Mouse (Mus musculus): ENCODE results near the gene Ccdc36. TPM values are rescaled to one million over a fixed set of nuclear protein-coding genes. Genes with fewer than 3 reads are reported as not detected.

The Ccdc36 gene
- 1.1 and 1.4 TPM in 2 replicates for polyA plus RNA-seq (2014; fragmentation: Nextera tagmentation; extraction: Ambion mirVana)

GRCm38 (mm10) chr9:108428384-108428783 lies at the start of gene Ccdc36:
TSS of gene Ccdc36 (minus strand) at chr9:108428484.
- H3K27me3 ChIP-seq (ENCODE audit: control insufficient read depth, insufficient read depth, low read length), result no peaks in the 10 kb centered on the region
- no peak for ATAC-seq (replicated peaks; ENCODE audit: insufficient number of reproducible peaks, low FRiP score, low TSS enrichment)

GRCm38 (mm10) chr9:108474528-108474927 lies 46.2 kb upstream of the Ccdc36 start:
- no peak overlapping the region for H3K27ac ChIP-seq (ENCODE audit: low read depth, low read length)
- H3K27me3 ChIP-seq (ENCODE audit: control insufficient read depth, insufficient read depth, low read length), result no peaks in the 10 kb centered on the region
- H3K4me1 ChIP-seq (ENCODE audit: control insufficient read depth, insufficient read depth, low read length), result peaks cover 6% of the 10 kb centered on the region
- no peak overlapping the region for H3K4me2 ChIP-seq
- no peaks in the 10 kb centered on the region for H3K9me3 ChIP-seq (replicated peaks; ENCODE audit: control insufficient read depth, low read length)
- H3K9ac ChIP-seq (ENCODE audit: low read depth, low read length), result no peak overlapping the region
- 55% methylated on average over 1 of the region's 1 CpGs for WGBS (ENCODE audit: insufficient replicate concordance)
- ATAC-seq (replicated peaks; ENCODE audit: insufficient number of reproducible peaks, low FRiP score, low TSS enrichment), result no peak
- no peaks in the 10 kb centered on the region for H3K36me3 ChIP-seq (ENCODE audit: control insufficient read depth, insufficient read depth, low read length)
- no peak overlapping the region for H3K4me3 ChIP-seq (ENCODE audit: low read depth, low read length)

More at GRCm38 (mm10) chr9:108428384-108428783, at the start of gene Ccdc36:
- H3K4me1 ChIP-seq (ENCODE audit: control insufficient read depth, insufficient read depth, low read length), result no peaks in the 10 kb centered on the region
- no peak within 1 kb of the TSS for H3K4me2 ChIP-seq
- no peaks in the 10 kb centered on the region for H3K36me3 ChIP-seq (ENCODE audit: control insufficient read depth, insufficient read depth, low read length)
- H3K9ac ChIP-seq (ENCODE audit: low read depth, low read length), result no peak within 1 kb of the TSS
- no peak within 1 kb of the TSS for H3K27ac ChIP-seq (ENCODE audit: low read depth, low read length)
- H3K9me3 ChIP-seq (replicated peaks; ENCODE audit: control insufficient read depth, low read length), result no peaks in the 10 kb centered on the region
- no peak within 1 kb of the TSS for H3K4me3 ChIP-seq (ENCODE audit: low read depth, low read length)

DNA sequence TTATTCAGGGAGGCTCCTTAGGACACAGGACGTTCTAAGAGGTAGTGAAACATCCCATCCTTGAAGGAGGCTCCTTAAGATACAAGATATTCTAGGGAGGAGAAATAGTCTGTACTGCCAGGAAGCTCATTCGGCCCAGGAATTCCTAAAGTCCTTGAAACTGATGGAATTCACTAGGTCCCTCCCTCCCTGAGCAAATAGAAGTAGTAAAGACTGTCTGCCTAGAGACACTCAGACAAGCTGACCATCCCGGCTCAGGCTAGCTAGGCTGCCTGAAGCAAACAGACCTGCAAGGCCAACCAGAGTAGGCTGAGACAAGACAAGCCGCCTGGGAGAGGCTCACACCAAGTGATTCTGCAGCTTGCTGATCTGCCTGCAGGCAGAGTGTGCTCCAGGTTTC lies 41.6 kb upstream of the Ccdc36 start:
- Histone ChIP-seq H3K4me1 (ENCODE audit: control insufficient read depth, insufficient read depth, low read length) (no peaks in the 10 kb centered on the region), H3K9ac (ENCODE audit: low read depth, low read length) (no peak overlapping the region), H3K4me3 (ENCODE audit: low read depth, low read length) (no peak overlapping the region), H3K9me3 (replicated peaks; ENCODE audit: control insufficient read depth, low read length) (0 out of 2 replicates have a peak, but pooled peaks cover 3% of the 10 kb centered on the region), H3K36me3 (ENCODE audit: control insufficient read depth, insufficient read depth, low read length) (peaks cover 15% of the 10 kb centered on the region), H3K27ac (ENCODE audit: low read depth, low read length) (no peak overlapping the region), H3K27me3 (ENCODE audit: control insufficient read depth, insufficient read depth, low read length) (no peaks in the 10 kb centered on the region), H3K4me2 (no peak overlapping the region)
- 61% methylated on average over 4 of the region's 4 CpGs for WGBS (ENCODE audit: insufficient replicate concordance)
- ATAC-seq (replicated peaks; ENCODE audit: insufficient number of reproducible peaks, low FRiP score, low TSS enrichment), result no peak

DNA sequence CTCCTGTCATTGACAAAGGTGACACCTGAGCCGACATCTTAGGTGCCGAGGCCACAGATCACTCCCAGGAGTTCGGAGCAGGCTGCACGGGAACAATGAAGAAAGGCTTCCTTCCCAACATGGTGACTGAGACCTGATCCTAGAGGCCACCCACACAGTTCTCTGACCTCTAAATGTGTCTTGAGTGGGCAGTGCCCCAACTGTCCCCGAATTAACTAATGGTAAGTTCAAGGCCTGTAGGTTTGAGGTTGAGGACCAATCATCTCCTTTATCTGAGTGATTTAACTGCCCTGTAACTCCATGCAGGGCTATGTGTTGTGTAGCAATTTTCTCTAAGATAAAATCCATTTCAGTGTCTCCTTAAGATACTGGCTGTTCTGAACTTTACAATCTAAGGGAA lies 41.1 kb upstream of the Ccdc36 start:
- Histone ChIP-seq H3K27me3 (ENCODE audit: control insufficient read depth, insufficient read depth, low read length) (no peaks in the 10 kb centered on the region), H3K9ac (ENCODE audit: low read depth, low read length) (no peak overlapping the region), H3K4me3 (ENCODE audit: low read depth, low read length) (no peak overlapping the region), H3K36me3 (ENCODE audit: control insufficient read depth, insufficient read depth, low read length) (peaks cover 18% of the 10 kb centered on the region), H3K4me2 (no peak overlapping the region), H3K27ac (ENCODE audit: low read depth, low read length) (no peak overlapping the region), H3K9me3 (replicated peaks; ENCODE audit: control insufficient read depth, low read length) (0 out of 2 replicates have a peak, but pooled peaks cover 3% of the 10 kb centered on the region), H3K4me1 (ENCODE audit: control insufficient read depth, insufficient read depth, low read length) (no peaks in the 10 kb centered on the region)
- 64% methylated on average over 5 of the region's 5 CpGs for WGBS (ENCODE audit: insufficient replicate concordance)
- ATAC-seq (replicated peaks; ENCODE audit: insufficient number of reproducible peaks, low FRiP score, low TSS enrichment), result no peak

- Histone ChIP-seq H3K9me3 (replicated peaks; ENCODE audit: control insufficient read depth, low read length) (0 out of 2 replicates have a peak, but pooled peaks cover 3% of the 10 kb centered on the region), H3K36me3 (ENCODE audit: control insufficient read depth, insufficient read depth, low read length) (peaks cover 28% of the 10 kb centered on the region), H3K27me3 (ENCODE audit: control insufficient read depth, insufficient read depth, low read length) (no peaks in the 10 kb centered on the region), H3K4me1 (ENCODE audit: control insufficient read depth, insufficient read depth, low read length) (peaks cover 14% of the 10 kb centered on the region), H3K27ac (ENCODE audit: low read depth, low read length) (no peak overlapping the region), H3K9ac (ENCODE audit: low read depth, low read length) (no peak overlapping the region), H3K4me3 (ENCODE audit: low read depth, low read length) (no peak overlapping the region), H3K4me2 (no peak overlapping the region)
- WGBS (ENCODE audit: insufficient replicate concordance), result 92% methylated on average over 2 of the region's 2 CpGs
- ATAC-seq (replicated peaks; ENCODE audit: insufficient number of reproducible peaks, low FRiP score, low TSS enrichment), result no peak
Measured at GRCm38 (mm10) chr9:108466219-108466618, 37.9 kb upstream of the Ccdc36 start.

GRCm38 (mm10) chr9:108463713-108464112 lies 35.4 kb upstream of the Ccdc36 start:
- no peak overlapping the region for H3K9ac ChIP-seq (ENCODE audit: low read depth, low read length)
- ATAC-seq (replicated peaks; ENCODE audit: insufficient number of reproducible peaks, low FRiP score, low TSS enrichment), result no peak
- 0 out of 2 replicates have a peak, but pooled peaks cover 3% of the 10 kb centered on the region for H3K9me3 ChIP-seq (replicated peaks; ENCODE audit: control insufficient read depth, low read length)
- H3K4me3 ChIP-seq (ENCODE audit: low read depth, low read length), result no peak overlapping the region
- no peak overlapping the region for H3K4me2 ChIP-seq
- H3K27ac ChIP-seq (ENCODE audit: low read depth, low read length), result no peak overlapping the region
- peaks cover 28% of the 10 kb centered on the region for H3K36me3 ChIP-seq (ENCODE audit: control insufficient read depth, insufficient read depth, low read length)
- WGBS (ENCODE audit: insufficient replicate concordance), result 93% methylated on average over 9 of the region's 9 CpGs
- no peaks in the 10 kb centered on the region for H3K27me3 ChIP-seq (ENCODE audit: control insufficient read depth, insufficient read depth, low read length)
- peaks cover 16% of the 10 kb centered on the region for H3K4me1 ChIP-seq (ENCODE audit: control insufficient read depth, insufficient read depth, low read length)

GRCm38 (mm10) chr9:108462192-108462591 lies 33.9 kb upstream of the Ccdc36 start:
- Histone ChIP-seq H3K36me3 (ENCODE audit: control insufficient read depth, insufficient read depth, low read length) (peaks cover 25% of the 10 kb centered on the region), H3K9ac (ENCODE audit: low read depth, low read length) (no peak overlapping the region), H3K9me3 (replicated peaks; ENCODE audit: control insufficient read depth, low read length) (no peaks in the 10 kb centered on the region), H3K4me2 (no peak overlapping the region), H3K4me3 (ENCODE audit: low read depth, low read length) (no peak overlapping the region), H3K27ac (ENCODE audit: low read depth, low read length) (no peak overlapping the region), H3K27me3 (ENCODE audit: control insufficient read depth, insufficient read depth, low read length) (no peaks in the 10 kb centered on the region), H3K4me1 (ENCODE audit: control insufficient read depth, insufficient read depth, low read length) (peaks cover 16% of the 10 kb centered on the region)
- ATAC-seq (replicated peaks; ENCODE audit: insufficient number of reproducible peaks, low FRiP score, low TSS enrichment), result no peak
- 81% methylated on average over 10 of the region's 10 CpGs for WGBS (ENCODE audit: insufficient replicate concordance)

- Histone ChIP-seq H3K9ac (ENCODE audit: low read depth, low read length) (peak overlapping the region; percentile 95), H3K4me3 (ENCODE audit: low read depth, low read length) (peak overlapping the region; percentile 95), H3K9me3 (replicated peaks; ENCODE audit: control insufficient read depth, low read length) (no peaks in the 10 kb centered on the region), H3K36me3 (ENCODE audit: control insufficient read depth, insufficient read depth, low read length) (peaks cover 23% of the 10 kb centered on the region), H3K27me3 (ENCODE audit: control insufficient read depth, insufficient read depth, low read length) (no peaks in the 10 kb centered on the region), H3K4me1 (ENCODE audit: control insufficient read depth, insufficient read depth, low read length) (peaks cover 16% of the 10 kb centered on the region), H3K4me2 (peak overlapping the region; percentile 94), H3K27ac (ENCODE audit: low read depth, low read length) (no peak overlapping the region)
- ATAC-seq (replicated peaks; ENCODE audit: insufficient number of reproducible peaks, low FRiP score, low TSS enrichment), result no peak
- WGBS (ENCODE audit: insufficient replicate concordance), result 87% methylated on average over 5 of the region's 5 CpGs
Measured at GRCm38 (mm10) chr9:108461675-108462074, 33.4 kb upstream of the Ccdc36 start.

DNA sequence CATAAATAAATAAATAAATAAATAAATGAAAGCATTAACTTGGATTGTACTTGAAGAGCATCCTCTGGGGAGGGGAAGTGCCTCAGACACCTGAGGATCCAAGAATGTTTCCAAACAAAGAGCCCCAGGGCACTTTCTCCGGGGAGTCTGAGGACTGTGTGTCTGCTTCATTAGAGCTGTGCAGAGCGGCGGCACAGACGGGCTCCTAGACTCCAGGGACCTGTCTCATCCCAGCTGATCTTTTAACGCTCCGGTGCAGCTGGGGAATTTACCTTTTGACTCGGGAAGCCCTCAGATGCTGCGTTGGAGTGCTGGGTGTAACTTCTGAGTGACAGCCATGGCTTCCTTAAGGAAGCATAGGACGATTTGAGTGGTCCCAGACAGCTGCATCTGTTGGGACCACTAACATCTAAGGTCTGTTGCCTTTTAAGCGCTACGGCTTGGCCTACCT lies 32.9 kb upstream of the Ccdc36 start, which contains the start of gene Klhdc8b:
Klhdc8b (minus strand) TSS at position 401 of the 451 bp plus-strand sequence.
- 0 out of 2 replicates have a peak, but pooled peaks have one; percentile 1 for ATAC-seq (replicated peaks; ENCODE audit: insufficient number of reproducible peaks, low FRiP score, low TSS enrichment)
- peaks cover 16% of the 10 kb centered on the region for H3K4me1 ChIP-seq (ENCODE audit: control insufficient read depth, insufficient read depth, low read length)
- H3K27ac ChIP-seq (ENCODE audit: low read depth, low read length), result peak within 1 kb of the TSS; percentile 94
- H3K9me3 ChIP-seq (replicated peaks; ENCODE audit: control insufficient read depth, low read length), result no peaks in the 10 kb centered on the region
- H3K9ac ChIP-seq (ENCODE audit: low read depth, low read length), result peak within 1 kb of the TSS; percentile 95
- no peaks in the 10 kb centered on the region for H3K27me3 ChIP-seq (ENCODE audit: control insufficient read depth, insufficient read depth, low read length)
- H3K36me3 ChIP-seq (ENCODE audit: control insufficient read depth, insufficient read depth, low read length), result peaks cover 23% of the 10 kb centered on the region
- peak within 1 kb of the TSS; percentile 95 for H3K4me3 ChIP-seq (ENCODE audit: low read depth, low read length)
- H3K4me2 ChIP-seq, result peak within 1 kb of the TSS; percentile 94
- 27% methylated on average over 11 of the region's 11 CpGs for WGBS (ENCODE audit: insufficient replicate concordance)

Data from heart, embryonic 11.5 days (tissue).